Mouse (Mus musculus) erythroblast, embryonic 14.5 days (primary cell): ENCODE measurements around the gene Hyal3.

Experiments
- GATA1 ChIP-seq: IDR thresholded peaks from 2 replicates; pipeline ENCODE4 v1.6.1; 2012; ENCODE audit warnings: low read length, inconsistent platforms, mixed read lengths
- TAL1 ChIP-seq: IDR thresholded peaks from 3 replicates; pipeline ENCODE4 v1.6.1; 2012; ENCODE audit warnings: low read length, inconsistent platforms, mixed read lengths

- TF ChIP-seq GATA1 (no peak), TAL1 (no peak)
Measured at GRCm38 (mm10) chr9:107549297-107550074, 31.1 kb upstream of the Hyal3 start.
